Mouse (Mus musculus) midbrain, postnatal 0 days (tissue): ENCODE data around the gene Cacna1c. TPM values are rescaled to one million over a fixed set of nuclear protein-coding genes. Genes with fewer than 3 reads are reported as not detected.

Experiments
- ATAC-seq: fragments of 200-750 bp; cut with Nextera tagmentation; 2 replicates; pipeline ENCODE4 v1.8.0; 2017; ENCODE audit warnings: moderate number of reproducible peaks, mild to moderate bottlenecking, moderate TSS enrichment, moderate library complexity; ENCODE audit not compliant: low FRiP score
- DNase-seq: peaks from one replicate; pipeline ENCODE4 v3.0.0-alpha.2; 2015; ENCODE audit warnings: low spot score
- H3K27ac ChIP-seq: fragments of 300-500 bp; sonication (generic); 2 replicates; pipeline ENCODE4 v1.5.1; 2014; ENCODE audit warnings: low read depth, mild to moderate bottlenecking, low read length, mixed read lengths
- H3K27me3 ChIP-seq: fragments of 300-500 bp; sonication (generic); 2 replicates; pipeline ENCODE4 v1.6.1; 2014; ENCODE audit warnings: low read length, control low read depth, mixed read lengths; ENCODE audit not compliant: insufficient read depth
- H3K36me3 ChIP-seq: fragments of 300-500 bp; sonication (generic); 2 replicates; pipeline ENCODE4 v1.6.1; 2014; ENCODE audit warnings: low read length, control low read depth, mixed read lengths; ENCODE audit not compliant: insufficient read depth
- H3K4me1 ChIP-seq: fragments of 300-500 bp; sonication (generic); 2 replicates; pipeline ENCODE4 v1.6.1; 2014; ENCODE audit warnings: mild to moderate bottlenecking, control low read depth, antibody characterized with exemption, low read length, mixed read lengths; ENCODE audit not compliant: insufficient read depth
- H3K4me2 ChIP-seq: fragments of 300-500 bp; sonication (generic); 2 replicates; pipeline ENCODE4 v1.6.1; 2014; ENCODE audit warnings: low read depth, mild to moderate bottlenecking, low read length, mixed read lengths; ENCODE audit not compliant: poor library complexity, severe bottlenecking
- H3K4me3 ChIP-seq: fragments of 300-500 bp; sonication (generic); 2 replicates; pipeline ENCODE4 v1.5.1; 2014; ENCODE audit warnings: low read depth, mild to moderate bottlenecking, low read length, moderate library complexity
- H3K9ac ChIP-seq: fragments of 300-500 bp; sonication (generic); replicated peaks from 2 replicates; pipeline ENCODE4 v1.6.1; 2014; ENCODE audit warnings: mild to moderate bottlenecking, low read length, moderate library complexity, mixed read lengths; ENCODE audit not compliant: poor library complexity, severe bottlenecking
- H3K9me3 ChIP-seq: fragments of 300-500 bp; sonication (generic); 2 replicates; pipeline ENCODE4 v1.6.1; 2016; ENCODE audit warnings: low read length, control low read depth
- CTCF ChIP-seq: IDR thresholded peaks from 2 replicates; pipeline ENCODE4 v1.5.1; 2016; ENCODE audit warnings: antibody characterized with exemption, mild to moderate bottlenecking
- WGBS: fragments of 180-500 bp; shearing (Covaris S2); extraction: QIAGEN DNeasy Blood & Tissue Kit; methylation state at CpG from one replicate; pipeline ENCODE4 v1.1.7; 2014; 5-methylcytosine and 5-hydroxymethylcytosine counted together
- polyA plus RNA-seq: library from polyadenylated mRNA; unstranded; fragments of >200 nt; fragmentation: Nextera tagmentation; extraction: Ambion mirVana; gene quantifications from 2 replicates; pipeline ENCODE4 v1.2.1, GENCODE M21; 2015
- total RNA-seq: library from RNA; depleted of rRNA; stranded (reverse); fragments of >200 nt; gene quantifications from 2 replicates; pipeline ENCODE4 v1.2.3, GENCODE M21; 2014

The Cacna1c gene
- total and polyA plus RNA-seq, 2 experiments from 2014 or later = 4.9 to 33.9 TPM

- peak overlapping the region; percentile 40 for H3K4me2 ChIP-seq
- no peaks in the 10 kb centered on the region for H3K27me3 ChIP-seq
- H3K9me3 ChIP-seq = no peaks in the 10 kb centered on the region
- no peaks in the 10 kb centered on the region for H3K36me3 ChIP-seq
- DNase-seq (peak; percentile 81), ATAC-seq (peak; percentile 89)
- 0 out of 2 replicates have a peak overlapping the region, but pooled peaks have one; percentile 25 for H3K9ac ChIP-seq
- peak overlapping the region; percentile 76 for H3K27ac ChIP-seq
- WGBS = 13% methylated on average over 10 of the region's 10 CpGs
- no peak overlapping the region for H3K4me3 ChIP-seq
- H3K4me1 ChIP-seq = peaks cover 29% of the 10 kb centered on the region; the same call in 1 of the 2 replicates
- no peak for TF ChIP-seq CTCF
Observed at GRCm38 (mm10) chr6:118977443-118978271, 218.6 kb downstream of the Cacna1c start.

GRCm38 (mm10) chr6:118976617-118977016 lies 219.6 kb downstream of the Cacna1c start:
- H3K4me2 ChIP-seq = no peak overlapping the region
- H3K9me3 ChIP-seq = no peaks in the 10 kb centered on the region
- 79% methylated on average over 14 of the region's 14 CpGs for WGBS
- H3K9ac ChIP-seq = no peak overlapping the region
- TF ChIP-seq CTCF = no peak
- H3K4me1 ChIP-seq = peaks cover 29% of the 10 kb centered on the region; the same call in 1 of the 2 replicates
- no peaks in the 10 kb centered on the region for H3K27me3 ChIP-seq
- no peak for DNase-seq
- ATAC-seq = no peak
- peak overlapping the region; percentile 76; the same call in 1 of the 2 replicates for H3K27ac ChIP-seq
- no peaks in the 10 kb centered on the region for H3K36me3 ChIP-seq
- H3K4me3 ChIP-seq = no peak overlapping the region

GRCm38 (mm10) chr6:118971844-118972531 lies 224.2 kb downstream of the Cacna1c start:
- Histone ChIP-seq H3K27me3 (no peaks in the 10 kb centered on the region), H3K9me3 (no peaks in the 10 kb centered on the region), H3K4me2 (no peak overlapping the region), H3K4me1 (peaks cover 12% of the 10 kb centered on the region; the same call in 1 of the 2 replicates), H3K27ac (no peak overlapping the region), H3K4me3 (no peak overlapping the region), H3K9ac (no peak overlapping the region), H3K36me3 (no peaks in the 10 kb centered on the region)
- WGBS = 53% methylated on average over 9 of the region's 10 CpGs
- DNase-seq (no peak), ATAC-seq (no peak)
- TF ChIP-seq CTCF = no peak

- no peaks in the 10 kb centered on the region for H3K36me3 ChIP-seq
- H3K4me1 ChIP-seq = peaks cover 4% of the 10 kb centered on the region; the same call in 1 of the 2 replicates
- DNase-seq (no peak), ATAC-seq (no peak)
- no peak overlapping the region for H3K9ac ChIP-seq
- TF ChIP-seq CTCF = no peak
- no peaks in the 10 kb centered on the region for H3K27me3 ChIP-seq
- no peak overlapping the region for H3K4me3 ChIP-seq
- no peak overlapping the region for H3K4me2 ChIP-seq
- H3K9me3 ChIP-seq = no peaks in the 10 kb centered on the region
- WGBS = 80% methylated on average over 4 of the region's 4 CpGs
- H3K27ac ChIP-seq = no peak overlapping the region
Observed at GRCm38 (mm10) chr6:118968776-118969175, 227.4 kb downstream of the Cacna1c start.

GRCm38 (mm10) chr6:118966904-118967303 lies 229.3 kb downstream of the Cacna1c start:
- no peaks in the 10 kb centered on the region for H3K27me3 ChIP-seq
- 64% methylated on average over 4 of the region's 4 CpGs for WGBS
- H3K4me2 ChIP-seq = no peak overlapping the region
- DNase-seq (peak; percentile 67), ATAC-seq (no peak)
- no peak overlapping the region for H3K27ac ChIP-seq
- TF ChIP-seq CTCF = no peak
- no peaks in the 10 kb centered on the region for H3K36me3 ChIP-seq
- no peak overlapping the region for H3K4me3 ChIP-seq
- peaks cover 4% of the 10 kb centered on the region; the same call in 1 of the 2 replicates for H3K4me1 ChIP-seq
- H3K9me3 ChIP-seq = no peaks in the 10 kb centered on the region
- H3K9ac ChIP-seq = no peak overlapping the region

GRCm38 (mm10) chr6:118965577-118965976 lies 230.6 kb downstream of the Cacna1c start:
- Histone ChIP-seq H3K4me1 (no peaks in the 10 kb centered on the region), H3K4me3 (no peak overlapping the region), H3K27ac (no peak overlapping the region), H3K9me3 (no peaks in the 10 kb centered on the region), H3K27me3 (no peaks in the 10 kb centered on the region), H3K36me3 (no peaks in the 10 kb centered on the region), H3K4me2 (no peak overlapping the region), H3K9ac (no peak overlapping the region)
- DNase-seq (peak; percentile 38), ATAC-seq (no peak)
- 53% methylated on average over 2 of the region's 2 CpGs for WGBS
- no peak for TF ChIP-seq CTCF
